Mouse (Mus musculus) stomach, embryonic 14.5 days (tissue): ENCODE measurements at regions not wholly inside any gene's neighbourhood (a gene's known extent, or its start where the extent isn't known, plus 50 kb on each side); places are given as distances from the start of the nearest gene placed in this dataset.

Source experiments
- ATAC-seq: fragments of 200-750 bp; cut with Nextera tagmentation; 2 replicates; pipeline ENCODE4 v1.8.0; 2017; ENCODE audit warnings: low read depth, moderate TSS enrichment; ENCODE audit not compliant: insufficient number of reproducible peaks, insufficient read depth, low FRiP score
- H3K27ac ChIP-seq: fragments of 300-500 bp; sonication (generic); 2 replicates; pipeline ENCODE4 v1.5.1; 2014; ENCODE audit warnings: mild to moderate bottlenecking, low read length, moderate library complexity, mixed read lengths
- H3K27me3 ChIP-seq: fragments of 300-500 bp; sonication (generic); 2 replicates; pipeline ENCODE4 v1.6.1; 2014; ENCODE audit warnings: low read length, control low read depth, mixed read lengths; ENCODE audit not compliant: control insufficient read depth, insufficient read depth
- H3K36me3 ChIP-seq: fragments of 300-500 bp; sonication (generic); 2 replicates; pipeline ENCODE4 v1.6.1; 2014; ENCODE audit warnings: mild to moderate bottlenecking, control low read depth, low read length, moderate library complexity, mixed read lengths; ENCODE audit not compliant: control insufficient read depth, insufficient read depth
- H3K4me1 ChIP-seq: fragments of 300-500 bp; sonication (generic); 2 replicates; pipeline ENCODE4 v1.6.1; 2014; ENCODE audit warnings: low read length, control low read depth, mixed read lengths; ENCODE audit not compliant: control insufficient read depth, insufficient read depth
- H3K4me2 ChIP-seq: fragments of 300-500 bp; sonication (generic); replicated peaks from 2 replicates; pipeline ENCODE4 v1.6.1; 2014; ENCODE audit warnings: low read depth, low read length, control low read depth
- H3K4me3 ChIP-seq: fragments of 300-500 bp; sonication (generic); 2 replicates; pipeline ENCODE4 v1.5.1; 2014; ENCODE audit warnings: low read depth, low read length, control low read depth
- H3K9ac ChIP-seq: fragments of 300-500 bp; sonication (generic); replicated peaks from 2 replicates; pipeline ENCODE4 v1.6.1; 2014; ENCODE audit warnings: low read depth, mild to moderate bottlenecking, control low read depth, low read length, moderate library complexity, mixed read lengths
- H3K9me3 ChIP-seq: fragments of 300-500 bp; sonication (generic); 2 replicates; pipeline ENCODE4 v1.6.1; 2016; ENCODE audit warnings: low read depth, low read length, control low read depth; ENCODE audit not compliant: control insufficient read depth
- WGBS: fragments of 180-500 bp; shearing (Covaris S2); extraction: QIAGEN DNeasy Blood & Tissue Kit; methylation state at CpG from one replicate; pipeline ENCODE4 v1.1.7; 2014; 5-methylcytosine and 5-hydroxymethylcytosine counted together

DNA sequence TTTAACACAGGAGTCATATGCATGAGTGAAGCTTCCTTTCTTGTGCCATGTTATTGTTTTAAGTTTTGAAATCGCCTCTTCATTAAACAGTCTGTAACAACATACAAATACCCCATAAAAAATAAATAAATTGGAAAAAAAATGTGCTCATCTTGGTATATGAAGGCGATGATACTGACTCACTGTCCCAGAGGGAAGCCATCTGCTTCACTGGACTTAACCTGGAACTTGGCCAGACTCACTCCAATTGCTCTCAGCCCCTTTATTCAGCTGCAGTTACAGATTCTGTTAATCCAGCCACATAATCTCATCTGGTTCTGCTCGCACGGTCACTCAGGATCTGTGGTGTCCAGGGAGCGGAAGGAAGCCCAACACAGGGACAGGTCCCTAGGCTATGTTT is 90.5 kb upstream of the Paip1 start:
- Histone ChIP-seq H3K9ac (no peak overlapping the region), H3K4me2 (no peak overlapping the region), H3K27me3 (no peaks in the 10 kb centered on the region), H3K4me3 (no peak overlapping the region), H3K4me1 (no peaks in the 10 kb centered on the region), H3K27ac (no peak overlapping the region), H3K9me3 (no peaks in the 10 kb centered on the region), H3K36me3 (peaks cover 9% of the 10 kb centered on the region)
- no peak for ATAC-seq
- WGBS, result 91% methylated on average over 5 of the region's 5 CpGs

DNA sequence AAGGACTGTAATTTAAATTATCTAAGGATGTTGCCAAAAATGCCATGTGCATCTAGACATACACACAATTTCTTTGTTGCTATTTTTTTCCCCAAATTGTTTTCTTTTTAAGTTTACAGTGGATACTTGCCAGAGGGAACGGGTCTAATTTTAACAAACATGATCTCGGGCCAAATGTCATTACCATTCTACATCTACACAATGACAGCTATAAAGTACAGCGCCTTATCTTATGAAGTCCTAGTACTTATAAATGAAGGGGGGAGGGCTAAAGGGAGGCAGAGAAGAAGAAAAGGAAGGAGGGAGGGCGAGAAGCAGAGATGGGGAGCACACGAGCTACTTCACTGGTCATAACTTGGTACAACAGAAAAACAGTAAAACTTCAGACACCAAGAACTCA is 89.4 kb upstream of the Paip1 start:
- 74% methylated on average over 5 of the region's 5 CpGs for WGBS
- Histone ChIP-seq H3K27ac (no peak overlapping the region), H3K4me3 (no peak overlapping the region), H3K4me1 (no peaks in the 10 kb centered on the region), H3K9ac (no peak overlapping the region), H3K9me3 (no peaks in the 10 kb centered on the region), H3K27me3 (no peaks in the 10 kb centered on the region), H3K4me2 (no peak overlapping the region), H3K36me3 (peaks cover 6% of the 10 kb centered on the region)
- ATAC-seq, result no peak

DNA sequence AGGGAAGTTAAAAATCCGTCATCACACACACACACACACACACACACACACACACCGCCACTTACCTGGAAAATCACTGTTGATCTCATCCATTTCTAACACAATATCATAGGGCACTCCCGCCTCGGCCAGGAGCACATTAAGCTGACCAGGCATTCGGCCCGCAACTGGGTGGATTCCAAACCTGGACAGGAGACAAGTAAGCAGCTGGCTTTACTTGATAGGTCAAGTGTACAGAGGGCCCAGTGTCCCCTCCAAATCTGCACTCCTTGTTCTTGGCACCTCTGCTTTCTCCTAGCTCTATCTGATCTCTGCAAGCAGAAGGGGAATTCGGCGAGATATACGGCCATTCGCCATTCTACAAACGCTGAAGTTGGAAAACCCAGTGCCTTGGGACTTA is 88.6 kb upstream of the Paip1 start:
- Histone ChIP-seq H3K9me3 (no peaks in the 10 kb centered on the region), H3K4me2 (no peak overlapping the region), H3K27me3 (no peaks in the 10 kb centered on the region), H3K9ac (no peak overlapping the region), H3K36me3 (peaks cover 6% of the 10 kb centered on the region), H3K27ac (no peak overlapping the region), H3K4me1 (no peaks in the 10 kb centered on the region), H3K4me3 (no peak overlapping the region)
- no peak for ATAC-seq
- 89% methylated on average over 11 of the region's 11 CpGs for WGBS

DNA sequence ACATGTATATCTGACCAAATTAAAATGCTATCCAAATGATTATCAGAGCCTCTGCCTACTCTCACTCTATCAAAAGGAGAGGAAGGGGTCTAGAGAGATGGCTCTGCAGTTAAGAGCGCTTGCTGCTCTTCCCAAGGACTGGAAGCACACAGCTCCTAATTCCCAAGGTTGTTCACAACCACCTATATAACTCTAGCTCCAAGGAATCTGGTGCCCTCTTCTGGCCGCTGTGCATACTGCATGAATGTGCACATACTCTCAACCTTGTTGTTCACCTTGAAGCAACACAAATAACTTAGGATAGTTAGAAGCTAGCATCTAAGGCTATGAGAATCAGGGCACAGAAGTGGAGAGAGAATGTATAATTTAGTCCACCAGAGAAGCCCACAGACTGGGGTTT is 86.6 kb upstream of the Paip1 start:
- H3K9me3 ChIP-seq, result no peaks in the 10 kb centered on the region
- H3K27me3 ChIP-seq, result no peaks in the 10 kb centered on the region
- H3K4me3 ChIP-seq, result no peak overlapping the region
- ATAC-seq, result no peak
- no peak overlapping the region for H3K27ac ChIP-seq
- peaks cover 4% of the 10 kb centered on the region; the same call in 1 of the 2 replicates for H3K36me3 ChIP-seq
- H3K4me2 ChIP-seq, result no peak overlapping the region
- no peaks in the 10 kb centered on the region for H3K4me1 ChIP-seq
- H3K9ac ChIP-seq, result no peak overlapping the region
- WGBS, result 34% methylated on average over 2 of the region's 2 CpGs

DNA sequence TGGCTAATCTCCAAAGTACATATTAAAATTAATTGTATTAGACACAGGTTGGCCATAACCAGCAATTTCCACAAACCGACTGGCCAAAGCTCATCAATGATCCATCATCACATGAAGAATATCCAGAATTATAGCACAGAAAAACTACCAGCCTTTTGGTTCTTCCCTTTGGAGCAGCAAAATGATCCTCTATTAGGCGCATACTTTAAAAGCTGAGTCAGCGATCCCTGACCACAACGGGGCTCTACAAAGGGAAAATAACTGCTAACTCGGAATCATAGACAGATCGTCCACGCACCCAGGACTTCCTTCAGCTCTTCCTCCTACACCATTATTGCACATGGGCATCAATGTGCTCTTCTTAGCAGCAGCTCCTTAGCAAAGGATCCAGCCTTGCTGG is 85.6 kb upstream of the Paip1 start:
- Histone ChIP-seq H3K4me2 (no peak overlapping the region), H3K9ac (no peak overlapping the region), H3K4me1 (no peaks in the 10 kb centered on the region), H3K27me3 (no peaks in the 10 kb centered on the region), H3K36me3 (peaks cover 4% of the 10 kb centered on the region; the same call in 1 of the 2 replicates), H3K9me3 (no peaks in the 10 kb centered on the region), H3K27ac (no peak overlapping the region), H3K4me3 (no peak overlapping the region)
- WGBS, result 93% methylated on average over 7 of the region's 7 CpGs
- no peak for ATAC-seq

DNA sequence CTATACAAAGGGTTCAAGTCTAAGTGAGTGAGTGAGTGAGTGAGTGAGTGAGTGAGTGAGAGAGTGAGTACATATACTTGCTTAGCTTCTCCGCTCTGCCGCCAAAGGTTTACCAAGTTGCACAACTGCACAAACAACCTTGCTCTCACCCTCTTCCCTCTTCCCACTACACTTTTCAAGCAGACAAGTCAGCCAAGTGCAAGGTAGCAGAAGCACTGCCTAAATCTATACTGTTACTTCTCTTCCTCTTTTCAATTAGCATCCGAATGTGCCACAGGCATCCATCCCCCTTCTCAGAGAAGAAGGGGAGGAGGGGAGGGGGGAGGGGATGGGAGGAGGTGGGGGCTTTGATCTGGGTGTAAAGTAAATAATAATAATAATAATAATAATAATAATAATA is 80.4 kb upstream of the Paip1 start:
- Histone ChIP-seq H3K9ac (no peak overlapping the region), H3K9me3 (no peaks in the 10 kb centered on the region), H3K27me3 (no peaks in the 10 kb centered on the region), H3K36me3 (0 out of 2 replicates have a peak, but pooled peaks cover 7% of the 10 kb centered on the region), H3K4me3 (no peak overlapping the region), H3K4me1 (no peaks in the 10 kb centered on the region), H3K4me2 (no peak overlapping the region), H3K27ac (no peak overlapping the region)
- ATAC-seq, result no peak
- WGBS, result 97% methylated on average over 3 of the region's 3 CpGs

DNA sequence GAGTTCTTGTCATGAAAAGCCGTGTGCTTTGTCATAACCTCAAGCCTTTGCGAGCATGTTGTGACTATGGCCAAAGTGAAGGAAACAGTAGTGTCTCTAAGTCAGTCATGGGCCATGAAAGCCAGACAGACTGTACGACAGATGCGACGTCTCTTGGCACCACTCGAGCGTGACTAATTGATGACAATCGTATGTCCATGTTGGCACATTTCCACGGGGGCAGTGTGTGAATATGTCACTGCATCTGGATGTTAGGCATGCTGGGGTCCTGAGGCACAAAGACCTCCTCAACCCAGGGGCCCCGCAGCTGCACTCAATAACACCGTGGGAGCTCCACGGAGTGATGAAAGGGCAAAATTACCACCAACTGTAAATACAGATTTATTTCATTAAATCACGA is 77.1 kb upstream of the Paip1 start:
- no peak for ATAC-seq
- H3K9me3 ChIP-seq, result no peaks in the 10 kb centered on the region
- H3K27ac ChIP-seq, result no peak overlapping the region
- no peak overlapping the region for H3K4me2 ChIP-seq
- H3K4me1 ChIP-seq, result no peaks in the 10 kb centered on the region
- no peaks in the 10 kb centered on the region for H3K27me3 ChIP-seq
- H3K9ac ChIP-seq, result no peak overlapping the region
- H3K4me3 ChIP-seq, result no peak overlapping the region
- WGBS, result 75% methylated on average over 13 of the region's 13 CpGs
- H3K36me3 ChIP-seq, result peaks cover 18% of the 10 kb centered on the region; the same call in 1 of the 2 replicates

DNA sequence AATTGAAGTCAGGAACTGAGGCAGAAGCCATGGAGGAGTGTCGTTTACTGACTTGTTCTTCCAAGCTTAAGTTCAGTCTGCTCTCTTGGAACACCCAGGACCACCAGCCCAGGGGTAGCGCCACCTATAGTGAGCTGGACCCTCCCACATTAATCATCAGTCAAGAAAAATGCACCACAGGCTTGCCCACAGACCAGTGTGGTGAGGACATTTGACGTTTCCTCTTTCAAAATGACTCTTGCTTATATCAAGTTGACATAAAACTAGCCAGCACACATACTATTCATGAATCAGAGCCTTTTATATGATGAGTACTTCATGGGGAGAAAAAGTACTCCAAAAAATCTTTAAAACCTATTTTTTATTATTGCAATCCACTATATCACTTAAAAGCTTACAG is 69.7 kb upstream of the Paip1 start:
- Histone ChIP-seq H3K4me1 (no peaks in the 10 kb centered on the region), H3K27me3 (no peaks in the 10 kb centered on the region), H3K36me3 (peaks cover 35% of the 10 kb centered on the region), H3K9ac (no peak overlapping the region), H3K4me3 (no peak overlapping the region), H3K27ac (no peak overlapping the region), H3K4me2 (no peak overlapping the region), H3K9me3 (no peaks in the 10 kb centered on the region; the same call in 1 of the 2 replicates)
- ATAC-seq, result no peak
- WGBS, result 81% methylated on average over 3 of the region's 3 CpGs

DNA sequence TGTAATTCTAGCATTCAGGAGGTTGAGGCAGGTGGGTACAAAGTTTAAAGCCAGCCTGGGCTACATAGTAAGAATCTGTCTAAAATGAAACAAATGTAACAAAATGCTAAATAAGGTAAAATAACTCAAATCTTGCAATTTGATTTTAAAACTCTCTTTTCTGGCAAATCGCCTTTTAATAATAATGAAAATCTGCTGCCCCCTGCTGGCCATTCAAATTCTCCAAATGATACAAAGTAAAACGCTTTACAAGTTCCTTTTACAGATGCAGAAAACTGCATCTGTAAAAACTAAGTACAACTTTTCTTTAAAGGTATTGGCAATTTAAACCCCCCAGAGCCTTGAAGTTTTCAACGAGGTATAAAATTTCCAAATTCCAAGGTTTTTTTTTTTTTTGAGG is 65.0 kb upstream of the Paip1 start:
- 50% methylated on average over 3 of the region's 3 CpGs for WGBS
- H3K4me3 ChIP-seq, result no peak overlapping the region
- no peaks in the 10 kb centered on the region for H3K27me3 ChIP-seq

More for the DNA sequence above, 65.0 kb upstream of the Paip1 start:
- Histone ChIP-seq H3K27ac (no peak overlapping the region), H3K9ac (no peak overlapping the region), H3K36me3 (peaks cover 11% of the 10 kb centered on the region), H3K4me2 (no peak overlapping the region), H3K4me1 (no peaks in the 10 kb centered on the region), H3K9me3 (no peaks in the 10 kb centered on the region; the same call in 1 of the 2 replicates)
- no peak for ATAC-seq
